Mouse (Mus musculus): ENCODE measurements at regions not wholly inside any gene's neighbourhood (a gene's known extent, or its start where the extent isn't known, plus 50 kb on each side); places are given as distances from the start of the nearest gene placed in this dataset.

GRCm38 (mm10) chr14:64539436-64539835 is 435.4 kb downstream of the Prss52 start:
- TF ChIP-seq CTCF (IDR thresholded peaks at IDR 0.05; ENCODE audit: low read depth) (peak; percentile 42; the same call in 1 of the 2 replicates), EP300 (IDR thresholded peaks at IDR 0.05; ENCODE audit: low read depth) (no peak)

All from liver, embryonic 14.5 days (tissue).